Mouse (Mus musculus) heart, embryonic 15.5 days (tissue): Measurements from ENCODE around the gene Wdr78. TPM values are rescaled to one million over a fixed set of nuclear protein-coding genes. Genes with fewer than 3 reads are reported as not detected.

Experiments used
- polyA plus RNA-seq: library from polyadenylated mRNA; unstranded; fragments of >200 nt; fragmentation: Nextera tagmentation; extraction: Ambion mirVana; gene quantifications from 2 replicates; pipeline ENCODE4 v1.2.1, GENCODE M21; 2015

Wdr78 gene
- polyA plus RNA-seq, 1 experiment from 2014 or later = 1.2 TPM

Other genes starting within 250 kb of the Wdr78 start
- gene Tctex1d1, start 135.9 kb downstream of the Wdr78 start, polyA plus RNA-seq = 1.1 TPM in 1 of 2 replicates, not detected in the other
- gene Insl5, start 87.7 kb downstream of the Wdr78 start, polyA plus RNA-seq = 1.1 TPM in 1 of 2 replicates, not detected in the other
- 27.9 and 29.2 TPM in 2 replicates for gene Mier1, start 165 bp downstream of the Wdr78 start, polyA plus RNA-seq
- 5.4 and 7.5 TPM in 2 replicates for gene Slc35d1, start 100.6 kb upstream of the Wdr78 start, polyA plus RNA-seq
- not detected in 2 replicates for gene 4921539E11Rik, start 176.3 kb upstream of the Wdr78 start, polyA plus RNA-seq
- gene Oma1, start 199.3 kb upstream of the Wdr78 start, polyA plus RNA-seq = 20.8 and 25.4 TPM in 2 replicates